Mouse (Mus musculus): Measurements from ENCODE around the gene Ror1. TPM values are rescaled to one million over a fixed set of nuclear protein-coding genes. Genes with fewer than 3 reads are reported as not detected.
A peak's percentile ranks its signal among the peaks of the same experiment; 100 is the strongest.

Gene Ror1
- polyA plus RNA-seq, 1 experiment from 2014 or later = 15.8 TPM

DNA sequence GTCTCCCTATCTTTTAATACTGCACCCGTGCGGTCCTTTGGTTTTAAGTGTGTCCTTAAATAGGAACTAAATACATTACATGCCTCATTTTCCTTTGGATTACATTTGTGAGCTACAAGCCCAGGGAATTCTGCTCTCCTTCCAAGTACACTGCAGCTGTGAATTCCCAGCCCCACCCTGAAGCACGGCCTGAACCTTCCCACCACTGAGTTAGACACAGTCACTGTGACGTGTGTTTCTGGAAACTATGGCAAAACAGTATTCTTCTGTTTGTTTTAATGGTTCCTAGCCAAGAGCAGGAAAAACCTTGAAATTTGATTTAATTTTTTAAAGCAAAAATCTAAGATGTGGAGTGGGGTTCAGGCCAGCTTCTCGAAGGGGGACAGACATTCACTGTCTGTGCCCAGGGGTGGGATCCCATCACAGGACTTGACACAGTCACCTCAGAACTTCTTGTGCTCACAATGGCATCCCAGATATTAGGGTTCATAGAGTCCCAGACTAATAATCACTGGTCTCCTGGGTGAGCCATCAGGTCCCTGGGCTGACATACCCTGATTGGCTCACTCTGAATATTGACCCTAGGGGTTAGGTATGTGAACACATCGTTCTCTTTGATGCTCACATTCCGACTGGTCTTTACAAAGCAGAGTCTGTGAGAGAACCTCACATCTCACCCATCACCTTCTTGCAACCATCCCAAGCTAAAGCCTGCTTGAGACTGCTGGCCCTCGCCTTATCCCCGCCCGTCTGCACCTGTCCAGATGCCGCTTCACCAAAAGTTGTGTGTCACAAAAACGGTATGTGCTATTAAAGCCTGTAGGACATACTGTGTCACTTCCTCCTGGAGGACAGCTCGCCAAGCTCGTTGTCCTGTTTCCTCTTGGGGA, 306.2 kb downstream of the Ror1 start:
- Histone ChIP-seq H3K9ac (no peak overlapping the region), H3K27ac (peak overlapping the region; percentile 1; the same call in 1 of the 2 replicates), H3K4me2 (no peak overlapping the region; the same call in 1 of the 2 replicates), H3K4me1 (peaks cover 27% of the 10 kb centered on the region), H3K27me3 (no peaks in the 10 kb centered on the region), H3K4me3 (no peak overlapping the region), H3K9me3 (no peaks in the 10 kb centered on the region), H3K36me3 (no peaks in the 10 kb centered on the region)
- WGBS = 57% methylated on average over 14 of the region's 14 CpGs
- no peak for ATAC-seq (ENCODE audit: borderline replicate concordance, extremely low read depth, low FRiP score, low TSS enrichment)

DNA sequence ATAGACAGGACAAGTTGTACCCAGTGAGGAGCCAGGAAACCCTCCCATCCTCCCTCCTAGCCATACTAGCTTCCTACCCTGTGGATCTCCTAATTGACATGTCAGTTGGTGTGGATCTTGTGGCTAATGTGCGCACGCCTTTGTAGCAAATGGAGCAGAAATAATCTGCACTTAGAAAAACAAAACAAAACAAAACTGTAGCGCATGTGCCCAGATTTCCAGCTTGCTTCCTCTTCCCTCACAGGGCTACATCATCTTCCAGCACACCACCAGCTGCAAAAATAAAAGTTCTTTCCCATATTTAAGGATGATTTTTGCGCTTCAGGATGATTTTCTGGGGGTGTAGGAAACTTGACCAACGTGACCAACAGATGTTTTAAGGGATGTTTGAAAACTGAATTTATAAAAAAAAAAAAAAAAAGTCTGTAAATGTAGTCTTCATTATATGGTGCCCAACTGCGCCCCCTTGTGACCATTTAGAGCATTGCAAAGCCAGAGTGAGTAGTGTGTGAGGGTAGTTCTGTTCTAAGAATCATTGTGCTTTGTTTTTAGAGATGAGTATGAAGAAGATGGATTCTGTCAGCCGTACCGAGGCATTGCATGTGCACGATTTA, 311.8 kb downstream of the Ror1 start:
- 21% methylated on average over 9 of the region's 9 CpGs for WGBS
- no peak overlapping the region; the same call in 1 of the 2 replicates for H3K4me2 ChIP-seq
- H3K27ac ChIP-seq = peak overlapping the region; percentile 34; the same call in 1 of the 2 replicates
- no peak overlapping the region for H3K9ac ChIP-seq
- no peak overlapping the region for H3K4me3 ChIP-seq
- peaks cover 8% of the 10 kb centered on the region; the same call in 1 of the 2 replicates for H3K36me3 ChIP-seq
- no peak for ATAC-seq (ENCODE audit: borderline replicate concordance, extremely low read depth, low FRiP score, low TSS enrichment)
- H3K9me3 ChIP-seq = no peaks in the 10 kb centered on the region
- no peaks in the 10 kb centered on the region for H3K27me3 ChIP-seq
- peaks cover 15% of the 10 kb centered on the region for H3K4me1 ChIP-seq

DNA sequence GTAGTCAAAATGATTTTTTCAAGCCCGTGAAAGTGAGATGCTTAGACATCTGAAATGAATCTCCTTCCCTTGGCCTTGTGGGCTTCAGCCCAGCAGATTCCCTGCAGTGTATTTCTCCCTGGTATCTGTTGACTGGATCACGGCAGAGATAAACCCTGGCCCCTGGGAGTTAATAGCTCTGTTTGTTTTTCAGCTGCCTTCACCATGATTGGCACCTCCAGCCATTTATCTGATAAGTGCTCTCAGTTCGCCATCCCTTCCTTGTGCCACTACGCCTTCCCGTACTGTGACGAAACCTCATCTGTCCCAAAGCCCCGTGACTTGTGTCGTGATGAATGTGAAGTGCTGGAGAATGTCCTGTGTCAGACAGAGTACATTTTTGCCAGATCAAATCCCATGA, 313.9 kb downstream of the Ror1 start:
- Histone ChIP-seq H3K36me3 (peaks cover 9% of the 10 kb centered on the region; the same call in 1 of the 2 replicates), H3K9me3 (no peaks in the 10 kb centered on the region), H3K4me3 (no peak overlapping the region), H3K4me2 (no peak overlapping the region), H3K9ac (no peak overlapping the region), H3K27me3 (no peaks in the 10 kb centered on the region), H3K27ac (no peak overlapping the region), H3K4me1 (peaks cover 14% of the 10 kb centered on the region)
- ATAC-seq (ENCODE audit: borderline replicate concordance, extremely low read depth, low FRiP score, low TSS enrichment) = no peak
- 57% methylated on average over 8 of the region's 8 CpGs for WGBS

DNA sequence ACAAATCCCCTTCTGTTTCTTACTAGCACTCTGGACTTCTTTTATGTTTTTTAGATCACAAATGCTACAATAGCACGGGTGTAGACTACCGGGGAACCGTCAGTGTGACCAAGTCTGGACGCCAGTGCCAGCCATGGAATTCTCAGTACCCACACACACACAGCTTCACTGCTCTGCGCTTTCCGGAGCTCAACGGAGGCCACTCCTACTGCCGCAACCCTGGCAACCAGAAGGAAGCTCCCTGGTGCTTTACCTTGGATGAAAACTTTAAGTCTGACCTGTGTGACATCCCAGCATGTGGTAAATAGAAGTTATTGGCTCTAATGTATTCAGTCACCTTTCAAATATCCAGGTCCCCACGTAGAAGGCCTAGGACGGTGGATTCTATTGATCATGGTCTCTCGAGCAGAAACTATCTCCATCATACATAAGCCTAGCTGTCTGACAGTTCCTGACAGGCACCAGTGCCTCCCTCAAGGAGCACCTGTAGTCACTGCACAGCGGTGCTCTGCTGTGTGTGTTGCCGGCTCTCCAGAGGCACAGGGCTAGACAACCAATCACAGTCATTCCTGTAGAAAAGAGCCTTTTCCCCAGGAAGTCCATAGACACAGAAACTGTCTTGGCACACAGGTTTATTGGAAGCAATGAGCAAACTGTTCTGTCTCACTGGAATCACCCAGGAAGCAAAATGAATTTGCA, 316.4 kb downstream of the Ror1 start:
- Histone ChIP-seq H3K27me3 (no peaks in the 10 kb centered on the region), H3K27ac (no peak overlapping the region), H3K4me2 (no peak overlapping the region), H3K4me3 (no peak overlapping the region), H3K4me1 (peaks cover 11% of the 10 kb centered on the region), H3K9me3 (no peaks in the 10 kb centered on the region), H3K9ac (no peak overlapping the region), H3K36me3 (peaks cover 9% of the 10 kb centered on the region; the same call in 1 of the 2 replicates)
- 66% methylated on average over 13 of the region's 13 CpGs for whole genome bisulfite sequencing
- ATAC-seq (ENCODE audit: borderline replicate concordance, extremely low read depth, low FRiP score, low TSS enrichment) = no peak

DNA sequence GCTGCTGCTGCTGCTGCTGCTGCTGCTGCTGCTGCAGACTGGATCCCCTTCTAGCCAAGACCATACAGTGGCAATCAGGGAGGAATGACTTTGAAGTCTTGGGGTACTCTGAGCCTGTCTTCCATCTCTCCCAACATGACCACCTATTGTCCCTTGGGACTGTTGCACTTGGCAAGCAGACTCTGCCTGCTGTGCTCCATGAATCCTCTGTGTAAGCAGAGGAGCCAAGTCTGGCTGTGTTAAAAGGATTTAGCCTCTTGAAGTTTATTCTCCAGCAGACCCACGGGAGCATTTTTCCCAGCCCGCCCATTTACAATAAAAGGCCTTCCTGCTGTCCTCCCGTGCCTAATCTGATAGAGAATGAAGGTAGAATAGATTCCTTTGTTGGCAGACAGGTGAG, 327.2 kb downstream of the Ror1 start:
- Histone ChIP-seq H3K27ac (no peak overlapping the region), H3K4me2 (no peak overlapping the region)
- 40% methylated on average over 3 of the region's 3 CpGs for WGBS

DNA sequence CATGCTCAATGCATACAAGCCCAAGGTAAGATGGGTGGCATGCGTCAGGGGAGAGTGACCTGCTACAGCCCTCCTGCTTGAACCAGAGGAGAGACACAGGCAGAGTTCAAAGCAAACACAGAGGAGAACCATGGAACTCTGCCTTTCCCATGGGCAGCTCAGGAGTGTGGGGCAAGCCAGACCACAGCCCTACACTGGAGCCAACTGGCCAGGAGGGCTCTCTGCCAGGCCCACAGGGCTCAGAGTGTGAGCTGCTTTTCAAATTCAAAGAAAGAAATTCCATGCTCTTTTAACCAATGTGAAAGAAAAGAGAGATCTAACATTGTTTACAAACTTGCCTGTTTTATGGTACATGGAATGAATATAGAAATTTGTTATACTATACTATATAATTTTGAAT, 330.5 kb downstream of the Ror1 start:
- WGBS = 88% methylated on average over 1 of the region's 1 CpGs

More for the DNA sequence above, 327.2 kb downstream of the Ror1 start:
- Histone ChIP-seq H3K4me1 (peaks cover 8% of the 10 kb centered on the region; the same call in 1 of the 2 replicates), H3K36me3 (peaks cover 4% of the 10 kb centered on the region; the same call in 1 of the 2 replicates), H3K9me3 (no peaks in the 10 kb centered on the region), H3K4me3 (no peak overlapping the region), H3K27me3 (no peaks in the 10 kb centered on the region), H3K9ac (no peak overlapping the region)
- ATAC-seq (ENCODE audit: borderline replicate concordance, extremely low read depth, low FRiP score, low TSS enrichment) = no peak

DNA sequence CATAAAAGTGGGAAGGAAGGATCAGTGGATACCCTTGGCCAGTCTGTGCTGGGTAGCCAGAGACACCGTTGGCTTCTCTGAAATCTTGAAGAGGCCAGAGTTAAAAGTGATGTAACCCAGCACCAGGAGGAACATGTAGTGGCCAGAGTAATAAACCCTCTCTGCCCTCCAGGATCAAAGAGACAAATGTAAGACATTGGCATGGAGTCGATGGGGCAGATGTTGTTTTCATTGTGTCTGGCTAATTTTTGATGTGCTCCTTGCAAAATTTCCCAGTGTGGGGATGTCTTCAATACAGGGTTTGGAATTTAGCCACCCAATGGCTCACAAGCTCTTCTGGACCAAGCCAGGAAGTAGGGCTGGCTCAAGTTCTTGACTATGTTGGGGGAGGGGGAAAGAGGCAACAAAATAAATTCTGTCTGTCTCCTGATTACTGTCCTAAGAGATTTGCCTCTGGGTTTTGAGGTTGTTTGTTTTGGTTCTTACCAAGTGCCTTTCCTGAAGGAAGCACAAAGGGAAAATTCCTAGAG, 333.8 kb downstream of the Ror1 start:
- H3K4me3 ChIP-seq = no peak overlapping the region
- ATAC-seq (ENCODE audit: borderline replicate concordance, extremely low read depth, low FRiP score, low TSS enrichment) = no peak
- H3K4me1 ChIP-seq = peaks cover 30% of the 10 kb centered on the region
- H3K9me3 ChIP-seq = no peaks in the 10 kb centered on the region
- H3K4me2 ChIP-seq = no peak overlapping the region
- no peak overlapping the region for H3K27ac ChIP-seq
- no peaks in the 10 kb centered on the region for H3K27me3 ChIP-seq
- no peak overlapping the region for H3K9ac ChIP-seq
- 60% methylated on average over 2 of the region's 2 CpGs for WGBS
- peaks cover 4% of the 10 kb centered on the region; the same call in 1 of the 2 replicates for H3K36me3 ChIP-seq

More for the DNA sequence above, 330.5 kb downstream of the Ror1 start:
- no peak overlapping the region for H3K27ac ChIP-seq
- no peak overlapping the region for H3K4me3 ChIP-seq
- H3K27me3 ChIP-seq = no peaks in the 10 kb centered on the region
- H3K4me2 ChIP-seq = no peak overlapping the region
- no peak overlapping the region for H3K9ac ChIP-seq
- no peak for ATAC-seq (ENCODE audit: borderline replicate concordance, extremely low read depth, low FRiP score, low TSS enrichment)
- peaks cover 20% of the 10 kb centered on the region for H3K4me1 ChIP-seq
- peaks cover 4% of the 10 kb centered on the region; the same call in 1 of the 2 replicates for H3K36me3 ChIP-seq
- H3K9me3 ChIP-seq = no peaks in the 10 kb centered on the region

DNA sequence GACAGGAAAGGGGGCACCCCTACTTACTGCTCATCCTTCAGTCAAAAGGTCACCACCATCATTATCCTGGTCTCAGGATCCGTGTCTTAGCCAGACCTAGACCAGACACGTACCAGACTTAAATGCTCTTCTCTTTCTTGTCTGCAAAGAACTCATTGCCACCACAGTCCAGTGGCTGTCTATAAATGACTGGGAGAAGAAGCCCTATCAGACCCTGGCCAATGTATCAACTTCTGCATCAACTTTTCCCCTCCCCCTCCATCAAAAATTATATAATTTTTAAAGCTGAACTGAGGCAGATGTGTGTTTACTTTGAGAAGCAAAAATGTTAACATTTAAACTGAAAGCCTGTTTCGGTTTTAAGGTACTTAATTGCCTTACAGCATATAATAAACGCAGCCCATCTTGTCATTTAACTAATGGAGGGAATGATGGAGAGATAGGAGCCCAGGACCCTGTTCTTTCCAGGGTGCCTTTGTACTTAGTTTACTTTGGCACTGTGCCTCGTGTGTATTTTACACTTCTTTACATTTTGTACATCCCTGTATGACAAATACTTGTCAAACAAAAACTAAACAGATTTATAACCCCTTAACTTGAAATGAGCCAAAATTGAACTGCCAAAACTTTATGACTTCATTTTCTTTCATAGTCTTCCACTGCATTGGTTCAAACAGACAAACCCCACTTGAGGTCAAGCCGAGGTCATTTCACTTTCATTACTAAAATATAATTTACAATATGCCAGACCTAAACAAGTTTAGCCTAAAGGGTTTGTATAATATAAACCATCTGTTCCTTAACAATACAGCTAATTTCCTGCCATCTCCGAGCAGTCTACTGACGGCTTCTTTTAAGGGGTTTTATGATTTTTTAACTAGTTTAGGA, 339.9 kb downstream of the Ror1 start:
- ATAC-seq (ENCODE audit: borderline replicate concordance, extremely low read depth, low FRiP score, low TSS enrichment) = peak; percentile 87
- Histone ChIP-seq H3K4me1 (peaks cover 30% of the 10 kb centered on the region), H3K27ac (0 out of 2 replicates have a peak overlapping the region, but pooled peaks have one; percentile 41), H3K27me3 (no peaks in the 10 kb centered on the region; the same call in 1 of the 2 replicates), H3K36me3 (no peaks in the 10 kb centered on the region; the same call in 1 of the 2 replicates), H3K4me2 (peak overlapping the region; percentile 21; the same call in 1 of the 2 replicates), H3K9me3 (no peaks in the 10 kb centered on the region), H3K4me3 (no peak overlapping the region), H3K9ac (no peak overlapping the region)
- 26% methylated on average over 8 of the region's 8 CpGs for WGBS

DNA sequence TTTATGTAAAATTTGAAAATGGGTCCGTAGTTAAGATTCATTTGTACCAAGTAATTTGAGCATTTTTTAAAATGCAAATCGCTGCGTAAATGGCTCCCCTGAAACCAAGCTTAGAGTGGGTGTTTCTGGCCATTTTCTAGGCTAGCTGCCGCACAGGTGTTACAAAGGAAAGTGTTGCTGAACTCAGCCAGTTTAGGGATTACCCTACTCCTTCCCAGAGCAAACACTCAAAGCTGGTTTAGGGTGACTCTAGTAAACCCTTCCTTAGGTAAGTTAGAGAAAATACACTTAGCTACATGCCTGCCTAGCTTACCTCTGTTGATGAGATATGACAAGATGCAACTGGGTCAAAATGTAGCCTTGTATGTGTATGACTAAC, 340.6 kb downstream of the Ror1 start:
- Histone ChIP-seq H3K4me3 (no peak overlapping the region), H3K36me3 (peaks cover 6% of the 10 kb centered on the region), H3K9ac (no peak overlapping the region), H3K9me3 (no peaks in the 10 kb centered on the region), H3K4me2 (no peak overlapping the region), H3K4me1 (peaks cover 30% of the 10 kb centered on the region), H3K27ac (peak overlapping the region; percentile 41; the same call in 1 of the 2 replicates), H3K27me3 (no peaks in the 10 kb centered on the region; the same call in 1 of the 2 replicates)
- ATAC-seq (ENCODE audit: borderline replicate concordance, extremely low read depth, low FRiP score, low TSS enrichment) = no peak
- 49% methylated on average over 4 of the region's 4 CpGs for WGBS

DNA sequence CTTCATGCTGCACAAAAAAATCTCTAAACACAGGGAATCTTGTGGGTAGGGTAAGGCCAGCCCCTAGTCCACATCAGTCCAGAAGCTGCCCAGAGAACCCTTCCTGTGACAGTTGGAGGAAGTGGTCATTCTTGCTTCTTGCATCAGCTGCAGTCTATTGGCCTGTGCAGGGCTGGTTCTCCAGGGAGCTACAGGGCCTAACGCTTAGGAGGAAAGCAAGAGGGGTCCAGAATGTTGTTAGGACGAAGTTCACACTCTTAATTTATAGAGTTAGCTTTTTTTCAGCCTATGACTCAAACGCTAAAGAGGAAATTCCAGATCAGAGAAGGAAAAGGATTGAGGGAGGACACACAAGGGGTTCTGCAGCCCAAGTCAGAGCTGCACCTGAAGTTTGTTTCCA, 351.3 kb downstream of the Ror1 start:
- H3K4me3 ChIP-seq = no peak overlapping the region
- peak; percentile 31; the same call in 1 of the 2 replicates for ATAC-seq (ENCODE audit: borderline replicate concordance, extremely low read depth, low FRiP score, low TSS enrichment)
- peaks cover 3% of the 10 kb centered on the region for H3K36me3 ChIP-seq
- no peaks in the 10 kb centered on the region for H3K27me3 ChIP-seq
- no peak overlapping the region for H3K27ac ChIP-seq
- H3K4me2 ChIP-seq = no peak overlapping the region
- no peak overlapping the region for H3K9ac ChIP-seq
- 39% methylated on average over 3 of the region's 3 CpGs for WGBS
- H3K4me1 ChIP-seq = no peaks in the 10 kb centered on the region
- no peaks in the 10 kb centered on the region for H3K9me3 ChIP-seq
